Mouse (Mus musculus): ENCODE measurements around the gene Mipol1.

DNA sequence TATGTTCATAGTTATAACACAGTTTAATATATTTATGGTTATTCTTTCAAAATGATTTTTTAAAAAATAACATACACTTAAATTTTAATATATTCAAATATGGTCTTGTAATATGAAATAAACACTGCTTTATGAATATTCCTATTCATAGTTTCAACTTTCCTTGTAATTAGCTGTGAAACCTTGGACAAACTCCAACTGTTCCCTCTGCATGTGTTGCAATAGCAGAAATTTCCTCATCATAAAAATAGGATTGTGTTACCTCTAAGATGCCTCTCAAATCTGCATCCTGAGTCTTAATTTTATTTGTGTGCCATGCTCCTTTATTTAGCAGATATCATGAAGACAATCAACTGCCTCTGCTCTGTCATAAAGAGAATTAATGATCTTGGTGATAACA lies 179.7 kb downstream of the Mipol1 start:
- TF ChIP-seq USF1 (IDR thresholded peaks at IDR 0.05; ENCODE audit: low read depth), result no peak
- TF ChIP-seq CTCF (IDR thresholded peaks at IDR 0.05; ENCODE audit: control insufficient read depth, insufficient read depth, insufficient read length), result no peak
